Mouse (Mus musculus): ENCODE results near the gene Sag. TPM values are rescaled to one million over a fixed set of nuclear protein-coding genes. Genes with fewer than 3 reads are reported as not detected.

Gene Sag
- 2.7 and 3.8 TPM in 2 replicates for polyA plus RNA-seq (2016; fragmentation: Nextera tagmentation; extraction: Ambion mirVana)

GRCm38 (mm10) chr1:87803576-87803975, at the start of gene Sag:
Sag (plus strand) TSS chr1:87803680.
- H3K27ac ChIP-seq, result no peak within 1 kb of the TSS
- no peaks in the 10 kb centered on the region for H3K9me3 ChIP-seq
- H3K4me3 ChIP-seq (replicated peaks), result no peak within 1 kb of the TSS
- H3K27me3 ChIP-seq, result no peaks in the 10 kb centered on the region
- ATAC-seq (ENCODE audit: insufficient number of reproducible peaks, insufficient read depth, low FRiP score, low TSS enrichment, low read depth), result no peak
- no peak within 1 kb of the TSS for H3K9ac ChIP-seq (replicated peaks)
- no peaks in the 10 kb centered on the region for H3K36me3 ChIP-seq
- no peaks in the 10 kb centered on the region for H3K4me1 ChIP-seq (replicated peaks)
- 78% methylated on average over 6 of the region's 6 CpGs for WGBS
- H3K4me2 ChIP-seq, result no peak within 1 kb of the TSS

- peak within 1 kb of the TSS; percentile 95 for H3K9ac ChIP-seq (replicated peaks)
- peak within 1 kb of the TSS; percentile 83 for H3K4me2 ChIP-seq
- H3K4me3 ChIP-seq (replicated peaks), result peak within 1 kb of the TSS; percentile 98
- H3K4me1 ChIP-seq (replicated peaks), result peaks cover 8% of the 10 kb centered on the region
- H3K27ac ChIP-seq, result peak within 1 kb of the TSS; percentile 91
- peaks cover 26% of the 10 kb centered on the region for H3K36me3 ChIP-seq
- no peaks in the 10 kb centered on the region; the same call in 1 of the 2 replicates for H3K27me3 ChIP-seq
- H3K9me3 ChIP-seq, result no peaks in the 10 kb centered on the region
- ATAC-seq (ENCODE audit: insufficient number of reproducible peaks, insufficient read depth, low FRiP score, low TSS enrichment, low read depth), result peak; percentile 96
- under 1% methylated on average over 79 of the region's 79 CpGs for WGBS
These were observed 47.6 kb upstream of the Sag start, which contains the start of gene Atg16l1 for GRCm38 (mm10) chr1:87755641-87756470. Atg16l1 (plus strand) TSS chr1:87755870.

GRCm38 (mm10) chr1:87763821-87764220, 39.7 kb upstream of the Sag start:
- Histone ChIP-seq H3K4me3 (replicated peaks) (no peak overlapping the region), H3K9me3 (no peaks in the 10 kb centered on the region), H3K4me2 (no peak overlapping the region), H3K36me3 (peaks cover 98% of the 10 kb centered on the region), H3K27ac (no peak overlapping the region), H3K9ac (replicated peaks) (no peak overlapping the region), H3K27me3 (no peaks in the 10 kb centered on the region), H3K4me1 (replicated peaks) (no peaks in the 10 kb centered on the region)
- 93% methylated on average over 3 of the region's 3 CpGs for WGBS
- ATAC-seq (ENCODE audit: insufficient number of reproducible peaks, insufficient read depth, low FRiP score, low TSS enrichment, low read depth), result no peak

- H3K4me3 ChIP-seq (replicated peaks), result no peak overlapping the region
- no peak overlapping the region for H3K4me2 ChIP-seq
- peaks cover 94% of the 10 kb centered on the region for H3K36me3 ChIP-seq
- no peak for ATAC-seq (ENCODE audit: insufficient number of reproducible peaks, insufficient read depth, low FRiP score, low TSS enrichment, low read depth)
- no peaks in the 10 kb centered on the region for H3K4me1 ChIP-seq (replicated peaks)
- no peak overlapping the region for H3K9ac ChIP-seq (replicated peaks)
- no peak overlapping the region for H3K27ac ChIP-seq
- H3K9me3 ChIP-seq, result no peaks in the 10 kb centered on the region
- H3K27me3 ChIP-seq, result no peaks in the 10 kb centered on the region
- 91% methylated on average over 2 of the region's 2 CpGs for WGBS
These were observed 37.7 kb upstream of the Sag start for GRCm38 (mm10) chr1:87765741-87766140.

GRCm38 (mm10) chr1:87766233-87766632, 37.2 kb upstream of the Sag start:
- Histone ChIP-seq H3K4me1 (replicated peaks) (no peaks in the 10 kb centered on the region), H3K27me3 (no peaks in the 10 kb centered on the region), H3K9ac (replicated peaks) (no peak overlapping the region), H3K4me3 (replicated peaks) (no peak overlapping the region), H3K9me3 (no peaks in the 10 kb centered on the region), H3K36me3 (peaks cover 94% of the 10 kb centered on the region), H3K27ac (no peak overlapping the region), H3K4me2 (no peak overlapping the region)
- 95% methylated on average over 3 of the region's 3 CpGs for WGBS
- no peak for ATAC-seq (ENCODE audit: insufficient number of reproducible peaks, insufficient read depth, low FRiP score, low TSS enrichment, low read depth)

GRCm38 (mm10) chr1:87769263-87769662, 34.2 kb upstream of the Sag start:
- no peaks in the 10 kb centered on the region for H3K27me3 ChIP-seq
- no peak overlapping the region for H3K4me3 ChIP-seq (replicated peaks)
- WGBS, result 100% methylated on average over 2 of the region's 2 CpGs
- no peaks in the 10 kb centered on the region for H3K9me3 ChIP-seq
- H3K4me1 ChIP-seq (replicated peaks), result no peaks in the 10 kb centered on the region
- peaks cover 94% of the 10 kb centered on the region for H3K36me3 ChIP-seq
- ATAC-seq (ENCODE audit: insufficient number of reproducible peaks, insufficient read depth, low FRiP score, low TSS enrichment, low read depth), result no peak
- H3K9ac ChIP-seq (replicated peaks), result no peak overlapping the region
- H3K4me2 ChIP-seq, result no peak overlapping the region
- H3K27ac ChIP-seq, result no peak overlapping the region

GRCm38 (mm10) chr1:87770486-87770885, 33.0 kb upstream of the Sag start:
- WGBS, result 93% methylated on average over 3 of the region's 3 CpGs
- no peak for ATAC-seq (ENCODE audit: insufficient number of reproducible peaks, insufficient read depth, low FRiP score, low TSS enrichment, low read depth)
- no peak overlapping the region for H3K27ac ChIP-seq
- H3K4me2 ChIP-seq, result no peak overlapping the region
- H3K9me3 ChIP-seq, result no peaks in the 10 kb centered on the region
- no peaks in the 10 kb centered on the region for H3K4me1 ChIP-seq (replicated peaks)
- no peak overlapping the region for H3K4me3 ChIP-seq (replicated peaks)
- H3K27me3 ChIP-seq, result no peaks in the 10 kb centered on the region
- peaks cover 94% of the 10 kb centered on the region for H3K36me3 ChIP-seq
- H3K9ac ChIP-seq (replicated peaks), result no peak overlapping the region

- Histone ChIP-seq H3K9me3 (no peaks in the 10 kb centered on the region), H3K27me3 (no peaks in the 10 kb centered on the region), H3K4me1 (replicated peaks) (no peaks in the 10 kb centered on the region), H3K4me2 (no peak overlapping the region), H3K4me3 (replicated peaks) (no peak overlapping the region), H3K9ac (replicated peaks) (no peak overlapping the region), H3K36me3 (peaks cover 94% of the 10 kb centered on the region), H3K27ac (no peak overlapping the region)
- WGBS, result over 99% methylated on average over 3 of the region's 3 CpGs
- ATAC-seq (ENCODE audit: insufficient number of reproducible peaks, insufficient read depth, low FRiP score, low TSS enrichment, low read depth), result no peak
These were observed 31.8 kb upstream of the Sag start for GRCm38 (mm10) chr1:87771724-87772123.

- no peaks in the 10 kb centered on the region for H3K9me3 ChIP-seq
- H3K4me1 ChIP-seq (replicated peaks), result no peaks in the 10 kb centered on the region
- H3K27ac ChIP-seq, result no peak overlapping the region
- H3K9ac ChIP-seq (replicated peaks), result no peak overlapping the region
- peaks cover 93% of the 10 kb centered on the region for H3K36me3 ChIP-seq
- 95% methylated on average over 2 of the region's 2 CpGs for WGBS
- H3K27me3 ChIP-seq, result no peaks in the 10 kb centered on the region
- no peak overlapping the region for H3K4me3 ChIP-seq (replicated peaks)
- H3K4me2 ChIP-seq, result no peak overlapping the region
- ATAC-seq (ENCODE audit: insufficient number of reproducible peaks, insufficient read depth, low FRiP score, low TSS enrichment, low read depth), result no peak
These were observed 30.1 kb upstream of the Sag start for GRCm38 (mm10) chr1:87773336-87773735.

- WGBS, result 96% methylated on average over 7 of the region's 7 CpGs
- H3K27me3 ChIP-seq, result no peaks in the 10 kb centered on the region
- no peak for ATAC-seq (ENCODE audit: insufficient number of reproducible peaks, insufficient read depth, low FRiP score, low TSS enrichment, low read depth)
- H3K27ac ChIP-seq, result no peak overlapping the region
- H3K9me3 ChIP-seq, result no peaks in the 10 kb centered on the region
- H3K9ac ChIP-seq (replicated peaks), result no peak overlapping the region
- H3K4me2 ChIP-seq, result no peak overlapping the region
- no peaks in the 10 kb centered on the region for H3K4me1 ChIP-seq (replicated peaks)
- H3K4me3 ChIP-seq (replicated peaks), result no peak overlapping the region
- H3K36me3 ChIP-seq, result peaks cover 96% of the 10 kb centered on the region
These were observed 28.6 kb upstream of the Sag start for GRCm38 (mm10) chr1:87774845-87775244.

GRCm38 (mm10) chr1:87779204-87779785, 24.2 kb upstream of the Sag start:
- peaks cover 98% of the 10 kb centered on the region for H3K36me3 ChIP-seq
- no peak for ATAC-seq (ENCODE audit: insufficient number of reproducible peaks, insufficient read depth, low FRiP score, low TSS enrichment, low read depth)
- no peak overlapping the region for H3K27ac ChIP-seq
- H3K4me2 ChIP-seq, result no peak overlapping the region
- H3K27me3 ChIP-seq, result no peaks in the 10 kb centered on the region
- H3K9ac ChIP-seq (replicated peaks), result no peak overlapping the region
- no peaks in the 10 kb centered on the region for H3K4me1 ChIP-seq (replicated peaks)
- no peak overlapping the region for H3K4me3 ChIP-seq (replicated peaks)
- no peaks in the 10 kb centered on the region for H3K9me3 ChIP-seq
- WGBS, result 39% methylated on average over 5 of the region's 5 CpGs
